Mouse (Mus musculus) limb, embryonic 11.5 days (tissue): Measurements from ENCODE around the gene Slc39a11. TPM values are rescaled to one million over a fixed set of nuclear protein-coding genes. Genes with fewer than 3 reads are reported as not detected.
"Not testable (repeated sequence)": the region's sequence is repeated elsewhere in the genome, so short reads cannot be mapped to it uniquely, and the experiment has no call there.

Experiments used
- ATAC-seq: fragments of 200-750 bp; cut with Nextera tagmentation; 2 replicates; pipeline ENCODE4 v1.8.0; 2017; ENCODE audit warnings: low read depth; ENCODE audit not compliant: insufficient number of reproducible peaks, low FRiP score, low TSS enrichment
- DNase-seq: peaks from one replicate; pipeline ENCODE4 v3.0.0-alpha.2; 2015; ENCODE audit warnings: low spot score
- H3K27ac ChIP-seq: fragments of 300-500 bp; sonication (generic); replicated peaks from 2 replicates; pipeline ENCODE4 v1.5.1; 2014; ENCODE audit warnings: low read depth, mild to moderate bottlenecking, low read length
- H3K27me3 ChIP-seq: fragments of 300-500 bp; sonication (generic); 2 replicates; pipeline ENCODE4 v1.6.1; 2014; ENCODE audit warnings: mild to moderate bottlenecking, low read length, mixed read lengths; ENCODE audit not compliant: control insufficient read depth, insufficient read depth
- H3K36me3 ChIP-seq: fragments of 300-500 bp; sonication (generic); 2 replicates; pipeline ENCODE4 v1.6.1; 2014; ENCODE audit warnings: mild to moderate bottlenecking, low read length, moderate library complexity, mixed read lengths; ENCODE audit not compliant: control insufficient read depth, insufficient read depth
- H3K4me1 ChIP-seq: fragments of 300-500 bp; sonication (generic); 2 replicates; pipeline ENCODE4 v1.6.1; 2014; ENCODE audit warnings: low read length, mixed read lengths; ENCODE audit not compliant: control insufficient read depth, insufficient read depth
- H3K4me2 ChIP-seq: fragments of 300-500 bp; sonication (generic); 2 replicates; pipeline ENCODE4 v1.6.1; 2014; ENCODE audit warnings: low read depth, mild to moderate bottlenecking, moderate library complexity; ENCODE audit not compliant: severe bottlenecking
- H3K4me3 ChIP-seq: fragments of 300-500 bp; sonication (generic); 2 replicates; pipeline ENCODE4 v1.5.1; 2014; ENCODE audit warnings: low read depth, low read length
- H3K9ac ChIP-seq: fragments of 300-500 bp; sonication (generic); 2 replicates; pipeline ENCODE4 v1.6.1; 2014; ENCODE audit warnings: mild to moderate bottlenecking, low read length
- H3K9me3 ChIP-seq: fragments of 300-500 bp; sonication (generic); 2 replicates; pipeline ENCODE4 v1.6.1; 2016; ENCODE audit warnings: low read length; ENCODE audit not compliant: control insufficient read depth
- WGBS: fragments of 180-500 bp; shearing (Covaris S2); extraction: QIAGEN DNeasy Blood & Tissue Kit; methylation state at CpG from one replicate; pipeline ENCODE4 v1.1.7; 2014; 5-methylcytosine and 5-hydroxymethylcytosine counted together
- polyA plus RNA-seq: library from polyadenylated mRNA; unstranded; fragments of >200 nt; fragmentation: Nextera tagmentation; extraction: Ambion mirVana; gene quantifications from 2 replicates; pipeline ENCODE4 v1.2.1, GENCODE M21; 2014

Gene Slc39a11
- polyA plus RNA-seq, 1 experiment from 2014 or later: 14.9 TPM

GRCm38 (mm10) chr11:113664279-113664678 is 14.4 kb upstream of the Slc39a11 start:
- no peaks in the 10 kb centered on the region for H3K4me1 ChIP-seq
- peaks cover 15% of the 10 kb centered on the region for H3K36me3 ChIP-seq
- no peak overlapping the region for H3K4me3 ChIP-seq
- whole genome bisulfite sequencing: 86% methylated on average over 2 of the region's 2 CpGs
- H3K9me3 ChIP-seq: no peaks in the 10 kb centered on the region
- no peaks in the 10 kb centered on the region for H3K27me3 ChIP-seq
- ATAC-seq (no peak), DNase-seq (no peak)
- no peak overlapping the region for H3K4me2 ChIP-seq
- H3K27ac ChIP-seq: no peak overlapping the region
- H3K9ac ChIP-seq: no peak overlapping the region

- no peaks in the 10 kb centered on the region for H3K4me1 ChIP-seq
- 93% methylated on average over 18 of the region's 18 CpGs for WGBS
- no peak overlapping the region for H3K4me2 ChIP-seq
- no peak for ATAC-seq
- no peak overlapping the region for H3K27ac ChIP-seq
- no peaks in the 10 kb centered on the region for H3K9me3 ChIP-seq
- no peak overlapping the region for H3K4me3 ChIP-seq
- no peak overlapping the region for H3K9ac ChIP-seq
- no peak for DNase-seq
- no peaks in the 10 kb centered on the region for H3K27me3 ChIP-seq
- H3K36me3 ChIP-seq: peaks cover 26% of the 10 kb centered on the region
These were observed 12.0 kb upstream of the Slc39a11 start for GRCm38 (mm10) chr11:113661835-113662351.

GRCm38 (mm10) chr11:113660940-113661339 is 11.1 kb upstream of the Slc39a11 start:
- Histone ChIP-seq H3K27ac (no peak overlapping the region), H3K36me3 (peaks cover 30% of the 10 kb centered on the region), H3K27me3 (no peaks in the 10 kb centered on the region), H3K4me1 (no peaks in the 10 kb centered on the region), H3K9ac (no peak overlapping the region), H3K4me3 (no peak overlapping the region), H3K9me3 (no peaks in the 10 kb centered on the region), H3K4me2 (no peak overlapping the region)
- ATAC-seq: no peak
- no peak for DNase-seq
- 95% methylated on average over 11 of the region's 11 CpGs for WGBS

DNA sequence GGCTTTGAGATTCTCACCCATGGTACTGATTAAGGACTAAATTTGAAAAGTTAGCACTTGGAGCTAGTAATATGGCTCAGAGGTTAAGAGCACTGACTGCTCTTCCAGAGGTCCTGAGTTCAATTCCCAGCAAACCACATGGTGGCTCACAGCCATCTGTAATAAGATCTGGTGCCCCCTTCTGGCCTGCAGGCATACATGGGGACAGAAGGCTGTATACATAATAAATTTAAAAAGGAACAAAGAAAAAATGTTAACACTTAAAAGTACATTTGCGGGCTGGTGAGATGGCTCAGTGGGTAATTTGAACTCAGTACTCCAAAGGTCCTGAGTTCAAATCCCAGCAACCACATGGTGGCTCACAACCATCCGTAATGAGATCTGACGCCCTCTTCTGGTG is 10.3 kb upstream of the Slc39a11 start:
- not testable (repeated sequence) for H3K4me2 ChIP-seq, H3K9ac ChIP-seq, ATAC-seq, H3K4me3 ChIP-seq, H3K27ac ChIP-seq, H3K9me3 ChIP-seq, DNase-seq, H3K27me3 ChIP-seq, H3K4me1 ChIP-seq
- WGBS: 91% methylated on average over 3 of the region's 3 CpGs
- H3K36me3 ChIP-seq: peaks cover 30% of the 10 kb centered on the region

DNA sequence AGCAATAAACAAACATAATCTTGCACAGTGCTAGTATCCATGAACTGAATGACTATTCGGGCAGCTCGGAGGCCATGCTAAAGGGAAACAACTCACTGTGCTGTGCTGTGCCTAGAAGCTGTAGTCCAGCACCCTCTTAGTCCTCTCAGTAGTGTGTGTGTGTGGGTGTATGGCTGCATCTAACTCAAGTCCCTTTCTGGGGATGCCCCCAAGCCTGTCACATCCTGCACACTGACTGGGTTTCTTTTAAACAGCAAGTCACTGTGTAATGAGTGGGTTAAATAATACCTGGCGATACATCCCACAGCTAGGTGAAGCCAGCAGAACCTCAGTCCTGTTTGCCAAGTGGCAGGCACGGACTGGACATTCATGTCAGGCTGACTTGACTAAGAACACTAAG is 8.9 kb upstream of the Slc39a11 start:
- DNase-seq: no peak
- no peak overlapping the region for H3K4me2 ChIP-seq

GRCm38 (mm10) chr11:113658319-113658718 is 8.4 kb upstream of the Slc39a11 start:
- Histone ChIP-seq H3K9ac (no peak overlapping the region), H3K9me3 (no peaks in the 10 kb centered on the region), H3K4me2 (no peak overlapping the region), H3K4me1 (peaks cover 15% of the 10 kb centered on the region), H3K27ac (no peak overlapping the region), H3K4me3 (no peak overlapping the region), H3K27me3 (no peaks in the 10 kb centered on the region), H3K36me3 (peaks cover 33% of the 10 kb centered on the region)
- ATAC-seq: no peak
- WGBS: 91% methylated on average over 8 of the region's 8 CpGs
- DNase-seq: no peak

More for the DNA sequence above, 8.9 kb upstream of the Slc39a11 start:
- Histone ChIP-seq H3K27me3 (no peaks in the 10 kb centered on the region), H3K9me3 (no peaks in the 10 kb centered on the region), H3K36me3 (peaks cover 29% of the 10 kb centered on the region), H3K27ac (no peak overlapping the region), H3K9ac (no peak overlapping the region), H3K4me1 (peaks cover 13% of the 10 kb centered on the region), H3K4me3 (no peak overlapping the region)
- ATAC-seq: no peak
- WGBS: 84% methylated on average over 4 of the region's 4 CpGs

DNA sequence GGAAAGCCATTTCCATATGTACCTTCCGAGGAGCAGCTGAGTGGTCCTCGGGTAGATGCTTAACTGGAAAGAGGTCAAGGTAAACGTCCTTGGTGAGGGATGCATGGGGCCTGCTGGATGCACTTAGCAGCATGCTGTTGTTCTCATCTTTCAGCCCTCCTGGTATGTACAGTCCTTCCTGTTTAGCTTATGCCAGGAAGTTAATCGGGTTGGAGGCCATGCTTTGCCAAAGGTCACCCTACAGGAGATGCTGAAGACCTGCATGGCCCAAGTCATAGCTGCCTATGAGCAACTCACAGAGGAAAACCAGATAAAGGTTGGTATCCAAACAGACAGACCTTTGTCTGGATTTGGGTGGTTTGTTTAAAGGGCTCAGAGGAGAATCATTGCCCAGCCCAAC is 7.3 kb upstream of the Slc39a11 start:
- Histone ChIP-seq H3K4me2 (no peak overlapping the region), H3K9ac (no peak overlapping the region), H3K27ac (no peak overlapping the region), H3K4me1 (peaks cover 15% of the 10 kb centered on the region), H3K36me3 (peaks cover 35% of the 10 kb centered on the region), H3K9me3 (no peaks in the 10 kb centered on the region), H3K4me3 (no peak overlapping the region), H3K27me3 (no peaks in the 10 kb centered on the region)
- ATAC-seq (no peak), DNase-seq (no peak)
- WGBS: 69% methylated on average over 4 of the region's 4 CpGs

- Histone ChIP-seq H3K27me3 (no peaks in the 10 kb centered on the region), H3K36me3 (peaks cover 30% of the 10 kb centered on the region), H3K4me1 (peaks cover 15% of the 10 kb centered on the region), H3K9me3 (no peaks in the 10 kb centered on the region), H3K4me2 (no peak overlapping the region), H3K4me3 (no peak overlapping the region), H3K27ac (no peak overlapping the region), H3K9ac (no peak overlapping the region)
- ATAC-seq: no peak
- DNase-seq: no peak
- 92% methylated on average over 8 of the region's 8 CpGs for WGBS
These were observed 6.6 kb upstream of the Slc39a11 start for GRCm38 (mm10) chr11:113656511-113656932.
